Mouse (Mus musculus): ENCODE measurements around the gene Rpl37a. TPM values are rescaled to one million over a fixed set of nuclear protein-coding genes. Genes with fewer than 3 reads are reported as not detected.

The Rpl37a gene
- polyA plus RNA-seq, 1 experiment from 2014 or later, result 2,102 TPM

DNA sequence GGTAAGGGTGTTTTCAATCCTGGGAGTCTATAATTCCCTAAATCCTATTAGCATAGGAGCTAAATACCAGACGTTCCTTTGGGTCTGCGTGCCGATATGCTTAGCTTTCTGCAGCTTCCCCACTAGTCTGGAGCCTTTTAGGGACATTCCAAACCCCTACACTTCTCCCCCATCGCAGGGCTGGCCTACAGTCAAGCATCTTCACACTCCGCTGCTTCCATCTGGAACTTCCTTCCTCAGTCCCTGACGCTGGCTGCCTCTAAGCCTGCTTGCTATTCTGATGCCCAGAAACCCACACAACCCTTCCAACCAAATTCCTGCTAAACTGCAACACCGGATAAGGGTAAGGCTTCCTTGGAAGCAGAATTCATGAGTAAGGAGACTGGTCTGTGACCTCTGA is 35.3 kb downstream of the Rpl37a start:
- Histone ChIP-seq H3K36me3 (ENCODE audit: control insufficient read depth, insufficient read depth, low read length) (no peaks in the 10 kb centered on the region), H3K27me3 (ENCODE audit: control insufficient read depth, insufficient read depth, low read length) (no peaks in the 10 kb centered on the region), H3K4me3 (ENCODE audit: low read length) (no peak overlapping the region), H3K27ac (ENCODE audit: low read depth, low read length) (no peak overlapping the region), H3K4me2 (replicated peaks; ENCODE audit: low read depth, low read length) (no peak overlapping the region), H3K9ac (ENCODE audit: low read depth, low read length) (no peak overlapping the region), H3K9me3 (ENCODE audit: control insufficient read depth, low read length) (no peaks in the 10 kb centered on the region), H3K4me1 (ENCODE audit: control insufficient read depth, insufficient read depth, low read length) (0 out of 2 replicates have a peak, but pooled peaks cover 2% of the 10 kb centered on the region)
- WGBS, result 60% methylated on average over 7 of the region's 7 CpGs
- ATAC-seq (ENCODE audit: low FRiP score, low TSS enrichment), result peak; percentile 73; the same call in 1 of the 2 replicates

DNA sequence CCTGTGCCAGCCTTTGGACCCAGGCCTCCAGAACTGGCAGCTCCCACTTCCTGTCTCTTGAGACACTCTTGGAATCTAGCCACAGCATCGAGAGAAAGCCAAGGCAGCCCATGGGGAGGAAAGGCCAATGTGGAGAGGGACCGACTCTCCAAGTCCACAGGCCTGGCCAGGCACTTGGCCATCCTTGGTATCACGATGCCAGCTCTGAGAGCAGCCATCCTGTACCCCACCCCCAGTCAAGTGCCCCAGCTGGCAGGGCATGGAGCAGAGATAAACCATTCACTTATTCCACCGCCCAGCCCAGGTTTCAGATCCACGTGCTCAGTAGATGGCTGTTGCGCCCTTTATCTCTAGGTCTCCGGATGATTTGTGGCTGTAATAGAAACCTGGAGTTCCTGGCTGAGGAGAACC is 40.3 kb downstream of the Rpl37a start:
- no peak for ATAC-seq (ENCODE audit: low FRiP score, low TSS enrichment)
- Histone ChIP-seq H3K27ac (ENCODE audit: low read depth, low read length) (no peak overlapping the region), H3K4me3 (ENCODE audit: low read length) (no peak overlapping the region), H3K27me3 (ENCODE audit: control insufficient read depth, insufficient read depth, low read length) (no peaks in the 10 kb centered on the region), H3K36me3 (ENCODE audit: control insufficient read depth, insufficient read depth, low read length) (no peaks in the 10 kb centered on the region), H3K9me3 (ENCODE audit: control insufficient read depth, low read length) (no peaks in the 10 kb centered on the region), H3K4me2 (replicated peaks; ENCODE audit: low read depth, low read length) (no peak overlapping the region), H3K9ac (ENCODE audit: low read depth, low read length) (no peak overlapping the region), H3K4me1 (ENCODE audit: control insufficient read depth, insufficient read depth, low read length) (no peaks in the 10 kb centered on the region)
- 69% methylated on average over 7 of the region's 7 CpGs for WGBS

DNA sequence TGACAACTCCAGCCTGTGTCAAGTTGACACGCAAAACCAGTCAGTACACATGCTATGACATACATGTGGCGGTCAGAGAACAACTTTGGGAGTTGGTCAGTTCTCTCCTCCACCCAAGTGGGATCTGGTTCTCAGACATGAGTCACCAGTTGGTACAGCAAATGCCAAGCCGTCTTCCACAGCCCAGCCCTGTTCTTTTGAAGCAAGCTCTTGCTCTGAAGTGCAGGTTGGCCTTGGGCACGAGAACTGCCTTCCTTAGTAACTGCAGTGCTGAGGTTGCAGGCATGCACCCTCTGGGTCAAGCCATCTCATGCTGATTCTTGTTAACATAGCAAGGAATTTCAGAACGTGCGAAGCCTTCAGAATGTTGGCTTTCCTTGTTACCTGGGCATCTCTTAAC is 42.1 kb downstream of the Rpl37a start:
- H3K4me3 ChIP-seq (ENCODE audit: low read length), result no peak overlapping the region
- WGBS, result 85% methylated on average over 6 of the region's 6 CpGs
- no peaks in the 10 kb centered on the region for H3K36me3 ChIP-seq (ENCODE audit: control insufficient read depth, insufficient read depth, low read length)
- no peak overlapping the region for H3K4me2 ChIP-seq (replicated peaks; ENCODE audit: low read depth, low read length)
- H3K4me1 ChIP-seq (ENCODE audit: control insufficient read depth, insufficient read depth, low read length), result no peaks in the 10 kb centered on the region
- no peaks in the 10 kb centered on the region for H3K27me3 ChIP-seq (ENCODE audit: control insufficient read depth, insufficient read depth, low read length)
- H3K9me3 ChIP-seq (ENCODE audit: control insufficient read depth, low read length), result no peaks in the 10 kb centered on the region
- H3K9ac ChIP-seq (ENCODE audit: low read depth, low read length), result no peak overlapping the region
- H3K27ac ChIP-seq (ENCODE audit: low read depth, low read length), result no peak overlapping the region
- no peak for ATAC-seq (ENCODE audit: low FRiP score, low TSS enrichment)

- H3K4me1 ChIP-seq (ENCODE audit: control insufficient read depth, insufficient read depth, low read length), result no peaks in the 10 kb centered on the region
- H3K27ac ChIP-seq (ENCODE audit: low read depth, low read length), result no peak overlapping the region
- 80% methylated on average over 8 of the region's 8 CpGs for WGBS
- no peaks in the 10 kb centered on the region for H3K27me3 ChIP-seq (ENCODE audit: control insufficient read depth, insufficient read depth, low read length)
- no peaks in the 10 kb centered on the region for H3K36me3 ChIP-seq (ENCODE audit: control insufficient read depth, insufficient read depth, low read length)
- no peaks in the 10 kb centered on the region for H3K9me3 ChIP-seq (ENCODE audit: control insufficient read depth, low read length)
- H3K9ac ChIP-seq (ENCODE audit: low read depth, low read length), result no peak overlapping the region
- no peak overlapping the region for H3K4me2 ChIP-seq (replicated peaks; ENCODE audit: low read depth, low read length)
- no peak for ATAC-seq (ENCODE audit: low FRiP score, low TSS enrichment)
- H3K4me3 ChIP-seq (ENCODE audit: low read length), result no peak overlapping the region
Measured at GRCm38 (mm10) chr1:72755227-72755626, 44.1 kb downstream of the Rpl37a start.

- Histone ChIP-seq H3K9ac (ENCODE audit: low read depth, low read length) (no peak overlapping the region), H3K4me3 (ENCODE audit: low read length) (no peak overlapping the region), H3K9me3 (ENCODE audit: control insufficient read depth, low read length) (no peaks in the 10 kb centered on the region), H3K27ac (ENCODE audit: low read depth, low read length) (no peak overlapping the region), H3K36me3 (ENCODE audit: control insufficient read depth, insufficient read depth, low read length) (no peaks in the 10 kb centered on the region), H3K4me2 (replicated peaks; ENCODE audit: low read depth, low read length) (no peak overlapping the region), H3K4me1 (ENCODE audit: control insufficient read depth, insufficient read depth, low read length) (no peaks in the 10 kb centered on the region), H3K27me3 (ENCODE audit: control insufficient read depth, insufficient read depth, low read length) (no peaks in the 10 kb centered on the region)
- no peak for ATAC-seq (ENCODE audit: low FRiP score, low TSS enrichment)
- 45% methylated on average over 2 of the region's 2 CpGs for WGBS
Measured at GRCm38 (mm10) chr1:72755801-72756200, 44.7 kb downstream of the Rpl37a start.

GRCm38 (mm10) chr1:72759758-72760157 is 48.7 kb downstream of the Rpl37a start:
- H3K27ac ChIP-seq (ENCODE audit: low read depth, low read length), result no peak overlapping the region
- WGBS, result 80% methylated on average over 6 of the region's 6 CpGs
- no peak overlapping the region for H3K4me2 ChIP-seq (replicated peaks; ENCODE audit: low read depth, low read length)
- no peaks in the 10 kb centered on the region for H3K36me3 ChIP-seq (ENCODE audit: control insufficient read depth, insufficient read depth, low read length)
- no peaks in the 10 kb centered on the region for H3K9me3 ChIP-seq (ENCODE audit: control insufficient read depth, low read length)
- no peak overlapping the region for H3K9ac ChIP-seq (ENCODE audit: low read depth, low read length)
- no peak for ATAC-seq (ENCODE audit: low FRiP score, low TSS enrichment)
- no peak overlapping the region for H3K4me3 ChIP-seq (ENCODE audit: low read length)
- H3K27me3 ChIP-seq (ENCODE audit: control insufficient read depth, insufficient read depth, low read length), result no peaks in the 10 kb centered on the region
- no peaks in the 10 kb centered on the region for H3K4me1 ChIP-seq (ENCODE audit: control insufficient read depth, insufficient read depth, low read length)

Other genes starting within 250 kb of the Rpl37a start
- not detected in 2 replicates for gene March4, start 174.4 kb upstream of the Rpl37a start, polyA plus RNA-seq (2014; fragmentation: Nextera tagmentation; extraction: Ambion mirVana)
- 16.0 and 24.4 TPM in 2 replicates for gene Smarcal1, start 128.0 kb upstream of the Rpl37a start, polyA plus RNA-seq (2014; fragmentation: Nextera tagmentation; extraction: Ambion mirVana)
- not detected in 2 replicates for gene Ankar, start 10.7 kb upstream of the Rpl37a start, polyA plus RNA-seq (2014; fragmentation: Nextera tagmentation; extraction: Ambion mirVana)
- gene Igfbp2, start 113.2 kb downstream of the Rpl37a start, polyA plus RNA-seq (2014; fragmentation: Nextera tagmentation; extraction: Ambion mirVana), result 148 and 171 TPM in 2 replicates
- 56.4 and 61.4 TPM in 2 replicates for gene Igfbp5, start 163.6 kb downstream of the Rpl37a start, polyA plus RNA-seq (2014; fragmentation: Nextera tagmentation; extraction: Ambion mirVana)